Mouse (Mus musculus): ENCODE data around the gene Hoxa11. TPM values are rescaled to one million over a fixed set of nuclear protein-coding genes. Genes with fewer than 3 reads are reported as not detected.

The Hoxa11 gene
- total RNA-seq (2021) = not detected
- long read RNA-seq, experiment 1 = 0 reads
- long read RNA-seq, experiment 2 = 0 reads

DNA sequence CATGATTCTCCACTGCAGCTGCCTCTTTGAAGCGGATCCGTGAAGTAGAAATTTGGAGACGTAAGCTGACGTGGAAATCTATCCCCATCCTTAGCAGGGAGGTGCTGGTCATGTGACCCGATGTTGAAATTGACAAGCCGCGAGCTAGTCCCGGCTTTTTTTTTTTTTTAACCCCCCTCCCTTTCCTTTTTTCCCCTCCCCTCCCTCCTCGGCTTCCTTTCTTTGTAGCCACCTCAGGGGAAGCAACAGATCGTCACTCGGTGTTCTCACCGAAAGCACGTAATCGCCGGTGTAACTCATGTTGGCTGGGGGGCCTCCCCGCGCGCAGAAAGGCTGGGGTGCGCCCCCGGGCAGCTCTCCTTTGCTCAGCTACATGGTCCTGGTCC is at the start of gene Hoxa11:
Gene Hoxa11 (minus strand): TSS at position 54 of the 386 bp plus-strand sequence.
- DNase-seq (ENCODE audit: low spot score in 2 of 2) = no peak
- intact Hi-C loops (cut with DNase I) = no loop called here

DNA sequence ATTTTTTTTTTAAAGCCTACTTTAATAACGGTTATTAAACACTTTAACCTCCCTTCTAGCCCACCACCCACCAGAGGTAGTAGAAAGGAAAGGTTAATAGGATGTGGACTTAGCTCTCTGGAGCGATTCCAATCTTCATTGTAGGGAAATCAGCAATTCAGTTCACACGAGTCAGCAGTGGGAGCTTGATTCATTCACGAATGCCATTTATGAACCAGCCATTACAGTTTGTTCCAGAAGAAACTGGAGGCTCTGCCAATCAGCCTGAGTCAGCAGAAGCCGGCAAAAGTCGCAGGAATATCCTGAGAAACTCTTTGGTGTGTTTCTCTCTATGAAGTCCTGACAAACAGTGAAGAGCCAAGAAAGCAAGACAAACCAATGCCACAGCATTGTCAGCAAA is 49.0 kb upstream of the Hoxa11 start:
- intact Hi-C loops (cut with DNase I) = no loop called here
- no peak for DNase-seq (ENCODE audit: low spot score in 2 of 2)

DNA sequence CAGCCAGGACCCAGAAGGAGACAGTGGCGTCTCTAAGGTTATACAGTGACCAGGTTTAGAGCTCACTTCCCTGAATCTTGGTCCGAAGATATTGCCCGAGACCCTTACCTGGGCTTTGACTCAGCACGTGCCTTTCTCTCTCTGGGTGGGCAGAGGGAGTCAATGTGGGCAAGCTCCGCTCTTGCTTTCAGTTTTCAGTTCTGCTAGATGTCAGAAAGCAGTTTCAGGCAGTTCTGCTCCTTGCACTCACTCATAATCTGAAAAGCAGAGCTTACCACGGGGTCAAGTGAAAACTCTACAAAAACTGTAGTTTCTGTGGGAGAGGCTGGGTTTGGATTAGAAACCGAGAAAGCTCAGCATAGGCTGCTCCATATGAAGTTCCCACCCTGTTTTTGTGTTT is 46.7 kb upstream of the Hoxa11 start:
- DNase-seq (ENCODE audit: low spot score in 2 of 2) = no peak
- intact Hi-C loops (cut with DNase I) = no loop called here

DNA sequence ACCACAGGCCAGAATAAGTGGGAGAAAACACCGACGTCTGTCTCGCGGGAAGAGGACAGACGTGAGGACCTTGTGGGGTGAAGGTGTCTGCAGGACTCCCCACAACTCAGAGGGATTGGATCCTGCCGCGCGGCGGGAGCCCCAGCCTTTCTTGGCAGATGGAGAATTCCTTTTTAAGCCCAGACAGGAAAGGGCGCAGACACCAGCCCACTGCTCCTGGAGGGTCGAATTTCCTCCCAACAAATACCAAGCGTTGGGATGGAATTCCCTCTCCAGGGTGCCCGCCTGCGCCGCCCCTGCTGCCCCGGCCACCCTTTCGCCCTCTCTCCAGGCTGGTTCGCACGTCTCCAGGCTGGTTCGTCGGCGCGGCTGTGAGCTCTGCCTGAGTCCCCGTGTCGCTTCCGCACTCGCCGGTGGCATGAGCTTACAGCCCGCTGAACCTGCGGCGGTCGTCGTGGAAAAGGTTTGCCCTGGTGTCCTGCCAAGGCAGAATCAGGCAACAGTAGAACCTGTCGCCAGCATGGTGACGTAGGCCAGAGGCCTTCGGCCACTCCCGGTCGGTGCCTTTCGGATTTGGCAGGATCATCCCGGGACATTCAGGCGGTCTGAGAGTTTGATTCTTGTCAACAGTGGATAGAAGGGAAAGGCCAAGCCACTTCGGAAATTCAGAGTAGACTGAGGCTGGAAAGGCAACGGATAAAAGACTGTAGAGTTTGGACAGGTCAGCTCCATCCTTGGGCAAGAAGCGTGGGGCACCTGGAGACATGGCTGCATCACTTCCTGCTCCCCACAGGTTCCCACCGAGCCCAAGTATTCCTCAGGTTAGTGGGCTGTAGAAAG is 45.6 kb upstream of the Hoxa11 start:
- DNase-seq (ENCODE audit: low spot score in 2 of 2) = no peak
- intact Hi-C loops (cut with DNase I) = no loop called here

DNA sequence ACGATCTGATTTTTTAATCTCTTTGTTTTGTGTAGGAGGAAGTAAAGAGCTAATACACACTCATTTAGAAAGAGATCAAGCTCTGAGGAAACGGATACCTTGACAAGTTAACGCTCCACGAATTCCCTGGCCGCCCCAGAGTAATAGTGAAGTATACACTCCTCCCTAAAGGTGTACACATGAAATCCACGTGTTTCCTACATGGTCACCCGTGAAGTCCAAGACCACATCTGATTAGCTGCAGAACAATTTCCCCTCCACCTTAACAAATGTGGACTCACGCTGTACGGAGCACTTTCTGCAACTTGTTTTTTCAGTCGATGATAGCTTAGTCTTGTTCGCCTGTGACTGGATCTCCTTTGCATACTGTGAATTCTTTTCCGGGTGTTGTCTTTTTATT is 44.6 kb upstream of the Hoxa11 start:
- intact Hi-C loops (cut with DNase I) = no loop called here
- DNase-seq (ENCODE audit: low spot score in 2 of 2) = no peak

DNA sequence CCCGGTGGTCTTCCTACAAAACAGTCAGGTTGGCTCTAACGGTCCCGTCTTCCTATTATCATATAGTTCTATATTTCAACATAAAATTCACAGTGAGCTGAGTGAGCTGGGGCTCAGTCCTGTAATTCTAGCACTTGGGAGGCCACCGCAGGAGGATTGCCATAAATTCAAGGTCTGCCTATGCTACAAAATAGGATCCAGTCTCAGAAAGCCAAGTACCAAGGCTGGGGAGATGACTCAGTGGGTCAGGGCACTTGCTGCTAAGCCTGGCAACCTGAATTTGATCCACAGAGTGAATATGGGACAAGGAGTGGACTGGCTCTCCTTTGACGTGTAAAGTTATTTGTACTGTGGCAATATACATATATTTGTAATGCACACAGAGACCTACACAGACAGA is 38.3 kb upstream of the Hoxa11 start:
- no peak for DNase-seq (ENCODE audit: low spot score in 2 of 2)
- intact Hi-C loops (cut with DNase I) = no loop called here

DNA sequence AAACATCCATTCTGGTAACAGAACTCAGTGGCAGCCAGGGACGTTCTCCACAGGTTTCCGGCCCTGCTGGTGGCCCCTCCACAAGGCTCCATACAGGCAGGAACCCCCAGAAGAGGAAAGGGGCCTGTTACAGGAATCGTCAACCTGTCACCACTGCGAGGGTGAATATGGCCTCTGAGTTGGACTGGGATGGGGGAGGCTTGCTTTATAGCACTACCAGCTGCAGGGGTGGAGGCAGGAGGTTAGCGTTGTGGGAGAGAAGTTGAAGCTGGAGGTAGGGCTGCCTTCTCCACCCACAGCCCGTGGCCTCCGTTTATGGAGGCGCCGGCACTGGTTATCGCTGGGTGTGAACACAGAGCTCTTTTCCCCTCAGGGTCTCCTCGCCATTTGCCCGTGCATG is 35.5 kb upstream of the Hoxa11 start:
- intact Hi-C loops (cut with DNase I) = no loop called here

DNA sequence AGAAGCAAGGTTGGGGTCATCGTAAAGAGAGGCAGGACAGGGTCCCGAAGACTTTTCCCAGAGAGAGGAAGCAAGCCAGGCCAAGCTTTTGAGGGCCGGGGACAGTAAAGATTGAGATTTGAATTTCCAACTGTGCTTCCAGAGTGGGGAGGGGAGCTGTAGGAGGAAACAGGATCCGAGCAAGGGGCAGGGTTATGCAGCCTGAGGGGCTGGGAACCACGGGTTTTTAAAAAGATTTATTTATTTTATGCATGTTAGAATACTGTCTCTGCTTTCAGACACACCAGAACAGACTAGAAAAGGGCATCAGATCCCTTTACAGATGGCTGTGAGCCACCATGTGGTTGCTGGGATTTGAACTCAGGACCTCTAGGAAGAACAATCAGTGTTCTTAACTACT is 31.3 kb upstream of the Hoxa11 start:
- DNase-seq (ENCODE audit: low spot score in 2 of 2) = no peak
- intact Hi-C loops (cut with DNase I) = loop anchor here (10.0 kb wide), 1 partner anchor 298 kb away; no protein-coding TSS in a partner anchor

More for the DNA sequence above, 35.5 kb upstream of the Hoxa11 start:
- DNase-seq (ENCODE audit: low spot score in 2 of 2) = no peak

DNA sequence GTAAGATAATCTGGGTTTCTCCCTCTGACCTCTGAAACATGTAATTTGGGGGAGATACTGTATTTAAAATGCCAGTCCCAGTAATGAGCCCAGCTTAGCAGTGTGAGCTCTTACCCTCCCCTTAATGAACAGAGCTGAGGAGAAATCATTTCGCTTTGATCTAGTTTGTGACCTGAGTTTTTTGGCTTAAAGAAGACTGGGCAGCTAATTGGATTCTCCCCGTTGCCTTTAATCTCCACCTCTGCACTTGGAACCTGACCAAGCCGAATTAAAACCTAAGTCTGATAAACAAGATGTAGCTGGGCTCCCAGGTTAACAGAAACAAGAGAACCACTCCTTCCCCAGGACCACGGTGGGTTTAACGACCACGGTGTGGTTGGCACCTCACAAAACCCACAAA is 30.8 kb upstream of the Hoxa11 start:
- DNase-seq (ENCODE audit: low spot score in 2 of 2) = no peak
- intact Hi-C loops (cut with DNase I) = loop anchor here (10.0 kb wide), 1 partner anchor 298 kb away; no protein-coding TSS in a partner anchor

DNA sequence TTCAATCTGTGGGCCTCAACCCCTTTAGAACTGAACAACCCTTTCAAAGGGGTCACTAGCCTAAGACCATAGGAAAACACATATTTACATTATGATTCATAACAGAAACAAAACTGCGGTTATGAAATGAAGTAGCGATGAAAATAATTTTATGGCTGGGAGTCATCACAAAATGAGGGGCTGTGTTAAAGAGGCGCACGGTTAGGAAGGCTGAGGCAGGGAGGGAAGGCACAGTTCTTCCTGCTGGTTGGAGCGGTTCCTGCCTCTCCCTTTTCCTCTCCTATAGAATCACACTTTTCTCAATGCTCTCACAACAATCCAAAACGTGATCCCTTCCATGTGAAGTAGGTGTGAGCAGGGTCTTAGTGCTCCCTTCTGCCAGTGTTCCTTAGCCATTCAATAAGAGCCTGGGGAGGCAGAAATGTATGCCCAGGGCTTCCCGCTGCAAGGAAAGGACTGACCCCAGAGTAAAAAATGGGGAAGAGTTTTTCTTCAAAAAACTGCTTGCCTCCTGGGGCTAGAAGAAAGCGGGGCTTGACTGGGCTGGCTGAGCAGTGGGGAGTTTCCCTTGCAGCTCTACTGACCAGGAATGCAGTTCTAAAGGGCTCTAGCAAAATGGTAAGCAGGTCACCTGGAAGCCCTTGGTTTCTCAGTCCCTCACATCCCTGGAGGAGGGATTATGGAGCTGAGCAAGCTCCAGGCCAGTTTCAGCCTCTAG is 30.1 kb upstream of the Hoxa11 start:
- intact Hi-C loops (cut with DNase I) = loop anchor here (10.0 kb wide), 1 partner anchor 299 kb away; no protein-coding TSS in a partner anchor
- no peak for DNase-seq (ENCODE audit: low spot score in 2 of 2)

DNA sequence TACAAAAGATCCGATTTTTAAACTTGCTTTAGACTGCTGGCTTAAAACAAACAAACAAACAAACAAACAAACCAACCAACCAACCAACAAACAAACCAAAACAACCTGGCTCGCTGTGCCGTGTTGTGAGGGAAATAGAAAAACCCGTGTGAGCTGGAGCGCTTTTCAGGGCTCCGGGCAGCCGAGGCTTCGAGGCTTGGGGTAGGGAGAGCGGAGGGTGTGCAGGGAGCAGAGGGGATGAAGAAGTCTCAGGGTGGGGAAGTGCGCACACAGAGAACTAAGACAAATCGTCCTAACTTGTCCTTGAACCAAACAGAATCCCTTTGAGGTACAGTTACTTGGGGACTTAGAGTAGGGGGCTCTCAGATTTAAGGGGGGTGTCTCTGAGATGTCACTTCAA is 29.0 kb upstream of the Hoxa11 start:
- no peak for DNase-seq (ENCODE audit: low spot score in 2 of 2)
- intact Hi-C loops (cut with DNase I) = loop anchor here (5.0 to 10.0 kb wide), 2 partner anchors 300 to 563 kb away; no protein-coding TSS in a partner anchor

DNA sequence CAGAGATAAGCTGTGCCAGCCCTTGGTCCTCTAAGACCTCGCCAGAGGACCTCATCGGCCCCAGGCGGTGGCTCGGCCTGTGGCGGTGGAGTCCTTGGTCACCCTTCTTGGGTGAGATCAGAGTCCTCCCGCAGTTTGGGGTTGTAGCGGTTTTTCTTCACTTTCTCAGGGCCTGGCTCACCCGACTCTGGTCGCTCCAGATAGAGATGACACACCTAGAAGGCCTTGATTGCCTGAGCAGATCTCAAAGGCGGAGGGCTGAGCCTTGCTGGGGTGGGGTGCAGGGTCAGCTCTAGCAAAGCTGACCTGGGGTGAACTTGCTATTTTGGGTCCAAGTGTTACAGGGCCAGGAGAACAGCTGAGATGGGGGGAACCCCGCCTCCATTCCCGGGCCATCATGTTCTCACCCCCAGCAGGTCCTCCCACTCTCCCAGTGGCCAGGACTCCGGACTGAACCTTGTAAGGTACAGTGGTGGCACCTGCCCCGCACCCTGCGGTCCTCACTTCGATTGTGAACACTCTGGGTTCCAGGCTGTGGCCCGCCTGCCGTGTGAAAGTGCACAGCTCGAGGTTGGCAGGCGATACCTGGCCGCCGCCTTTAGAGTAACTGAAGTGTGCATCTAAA is 28.2 kb upstream of the Hoxa11 start:
- DNase-seq (ENCODE audit: low spot score in 2 of 2) = no peak
- intact Hi-C loops (cut with DNase I) = loop anchor here (5.0 to 10.0 kb wide), 2 partner anchors 301 to 564 kb away; no protein-coding TSS in a partner anchor

DNA sequence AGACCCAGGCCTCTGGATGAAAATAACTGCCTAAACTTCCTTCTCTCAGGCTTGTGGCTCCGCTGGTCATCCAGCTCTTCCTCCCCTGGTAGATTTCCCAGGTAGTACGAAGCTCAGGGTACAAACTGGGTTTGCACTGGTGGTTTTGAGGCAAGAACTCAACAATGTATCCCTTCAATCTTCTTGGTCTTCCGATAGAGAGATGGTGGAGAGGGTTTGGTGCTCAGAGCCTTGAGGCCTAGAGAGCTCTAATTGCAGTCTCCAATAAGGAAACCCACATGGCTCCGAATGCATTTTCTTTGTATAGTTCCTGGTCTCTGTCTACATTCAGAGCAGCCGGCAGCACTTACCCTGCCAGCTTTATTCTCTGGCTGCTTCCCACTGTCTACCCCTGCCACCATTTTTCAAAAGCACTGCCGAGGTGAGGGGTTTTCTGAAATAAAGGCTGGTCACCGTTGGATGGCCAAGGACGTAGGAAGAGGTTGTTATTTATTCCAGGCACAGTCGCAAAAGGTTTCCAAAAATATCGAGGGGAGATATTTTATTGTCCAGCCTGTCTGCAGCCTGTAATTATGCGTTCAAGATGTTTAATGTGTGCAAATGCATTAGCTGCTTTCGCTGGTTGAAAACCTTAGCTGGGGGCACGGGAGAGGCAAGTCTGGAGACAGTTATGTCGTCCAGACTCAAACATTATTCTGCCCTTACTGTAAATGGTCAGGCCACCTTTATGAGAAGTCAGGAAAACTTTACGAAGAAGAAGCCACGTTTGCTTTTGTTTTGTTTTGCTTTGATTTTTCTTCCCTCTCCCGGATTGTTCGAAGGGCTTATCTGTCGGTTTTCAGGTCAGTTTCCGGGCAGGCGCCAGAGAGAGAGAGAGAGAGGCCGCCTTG is 27.4 kb upstream of the Hoxa11 start:
- intact Hi-C loops (cut with DNase I) = loop anchor here (5.0 to 10.0 kb wide), 2 partner anchors 302 to 564 kb away; no protein-coding TSS in a partner anchor
- DNase-seq (ENCODE audit: low spot score in 2 of 2) = no peak

DNA sequence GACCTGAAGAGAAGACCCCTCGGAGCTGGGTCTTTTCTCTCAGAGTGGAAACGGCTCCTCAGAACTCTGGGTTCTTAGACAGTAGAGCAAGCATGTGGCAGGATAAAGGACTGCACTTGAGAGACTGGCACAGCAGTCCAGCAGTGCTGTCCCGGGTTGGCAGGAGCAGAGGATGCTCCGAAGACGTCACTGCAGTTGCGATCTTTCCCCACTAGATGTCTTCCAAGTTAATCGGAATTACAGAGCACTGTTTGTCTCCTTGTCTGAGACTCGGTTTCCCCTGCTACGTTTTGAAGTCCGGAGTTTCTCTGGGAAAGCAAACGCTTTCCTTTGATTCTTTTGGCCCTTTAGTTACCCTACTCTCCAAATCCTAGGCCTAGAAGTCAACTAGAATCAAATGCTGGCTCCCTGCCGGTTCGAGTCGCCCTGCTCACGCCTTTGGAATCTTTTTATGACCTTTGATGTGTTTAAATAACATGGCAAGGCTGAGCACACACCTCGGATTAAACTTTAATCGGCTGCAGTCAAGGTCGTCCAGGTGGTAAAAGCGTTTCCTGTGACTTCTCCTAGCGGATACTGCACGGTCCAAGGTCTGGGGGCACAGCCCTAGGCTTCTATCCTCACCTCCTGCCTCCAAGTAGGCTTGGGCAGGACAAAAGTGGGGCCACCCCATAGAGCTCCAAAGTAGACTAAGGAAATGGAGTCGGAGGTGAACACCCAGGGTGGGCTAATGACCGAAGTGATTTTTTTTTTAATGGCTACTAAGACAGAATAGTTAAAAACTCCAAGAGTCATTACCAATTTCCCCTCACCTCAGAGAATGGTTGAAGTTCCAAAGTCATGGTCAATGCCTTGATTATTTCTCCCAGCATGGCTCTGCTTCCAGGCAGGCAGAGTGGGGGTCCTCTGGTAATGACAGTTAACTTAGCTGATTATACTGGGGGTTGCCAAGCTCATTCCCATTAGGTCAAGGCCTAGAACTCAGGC is 25.2 kb upstream of the Hoxa11 start:
- intact Hi-C loops (cut with DNase I) = loop anchor here (5.0 to 10.0 kb wide), 2 partner anchors 304 to 567 kb away; no protein-coding TSS in a partner anchor
- DNase-seq (ENCODE audit: low spot score in 2 of 2) = peak; percentile 63 to 71

DNA sequence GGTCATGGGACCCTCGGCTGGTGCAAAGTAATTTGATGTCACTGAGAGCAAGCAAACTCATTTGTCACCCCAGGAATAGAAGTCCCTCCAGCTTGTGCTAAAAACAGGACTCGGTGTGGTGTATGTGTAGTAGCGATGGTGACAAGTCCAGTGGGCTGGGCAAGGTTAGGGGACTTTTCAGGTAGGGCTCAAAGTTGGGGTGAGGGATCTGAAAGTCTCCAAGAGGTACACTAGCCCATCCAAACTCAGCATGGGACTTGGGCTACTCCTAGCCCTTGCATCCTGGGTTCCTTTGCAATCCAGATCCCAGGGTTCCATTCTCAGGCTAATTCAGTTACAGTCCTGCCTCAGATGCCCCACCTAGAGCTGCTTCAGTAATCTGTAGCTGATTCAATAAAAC is 23.1 kb upstream of the Hoxa11 start:
- intact Hi-C loops (cut with DNase I) = no loop called here
- DNase-seq (ENCODE audit: low spot score in 2 of 2) = no peak

DNA sequence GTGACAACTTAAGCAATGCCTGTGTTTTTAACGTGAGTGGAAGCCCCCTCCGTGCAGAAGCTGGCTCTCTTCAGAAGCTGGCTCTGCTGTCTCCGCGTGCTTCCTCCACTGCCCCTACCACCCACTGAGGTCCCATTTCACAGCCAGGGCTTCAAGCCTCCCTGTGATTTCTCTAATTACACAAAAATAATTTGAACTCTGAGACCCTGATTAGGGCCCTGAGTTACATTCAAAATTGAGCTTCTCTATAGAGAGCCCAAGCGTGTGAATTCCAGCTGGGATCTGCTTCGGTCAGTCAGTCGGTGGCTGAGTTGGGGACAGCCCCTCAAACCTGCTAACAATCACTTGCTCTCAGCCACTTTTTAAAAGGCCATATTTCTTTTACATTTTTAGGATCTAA is 22.7 kb upstream of the Hoxa11 start:
- intact Hi-C loops (cut with DNase I) = no loop called here
- DNase-seq (ENCODE audit: low spot score in 2 of 2) = no peak

DNA sequence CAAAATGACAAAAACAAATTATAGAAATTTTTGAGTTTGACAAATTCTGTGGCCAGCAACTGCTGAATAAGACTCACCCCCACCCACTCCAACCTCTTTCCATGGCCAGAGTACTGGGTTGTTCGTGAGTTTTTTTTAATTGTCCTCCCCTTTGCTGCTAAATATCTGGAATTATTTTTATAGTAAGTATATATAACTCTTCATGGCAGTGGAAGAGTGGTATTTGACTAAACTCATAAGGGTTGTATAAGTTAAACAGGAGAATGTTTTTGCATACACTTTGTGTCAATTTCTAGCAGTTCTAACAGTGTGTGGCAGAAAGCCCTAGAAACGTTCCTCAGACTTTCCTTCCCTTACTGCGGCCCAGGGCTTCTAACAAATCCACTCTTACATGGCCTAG is 22.1 kb upstream of the Hoxa11 start:
- intact Hi-C loops (cut with DNase I) = no loop called here
- no peak for DNase-seq (ENCODE audit: low spot score in 2 of 2)

DNA sequence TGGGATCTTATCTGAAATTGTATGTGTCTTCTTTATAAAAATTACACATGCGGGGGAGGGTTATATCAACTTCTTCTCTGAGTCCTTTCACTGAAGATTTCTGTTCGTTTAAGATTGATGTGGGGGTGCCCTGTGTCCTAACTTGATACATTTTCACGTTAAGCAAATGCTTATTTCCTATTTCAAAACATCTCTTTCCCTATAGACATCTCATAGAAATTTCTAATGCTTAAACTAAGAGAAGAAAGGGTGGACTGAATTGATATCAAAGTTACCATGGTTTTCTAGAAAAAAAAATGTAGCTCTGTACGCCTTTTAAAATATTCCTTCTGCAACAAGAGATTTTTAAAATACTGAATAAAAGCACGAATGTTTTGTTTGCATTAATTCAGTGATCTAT is 21.6 kb upstream of the Hoxa11 start:
- intact Hi-C loops (cut with DNase I) = no loop called here
- DNase-seq (ENCODE audit: low spot score in 2 of 2) = no peak

Measured in left cerebral cortex, postnatal 14 days (tissue).